In the genomic region with DNA sequence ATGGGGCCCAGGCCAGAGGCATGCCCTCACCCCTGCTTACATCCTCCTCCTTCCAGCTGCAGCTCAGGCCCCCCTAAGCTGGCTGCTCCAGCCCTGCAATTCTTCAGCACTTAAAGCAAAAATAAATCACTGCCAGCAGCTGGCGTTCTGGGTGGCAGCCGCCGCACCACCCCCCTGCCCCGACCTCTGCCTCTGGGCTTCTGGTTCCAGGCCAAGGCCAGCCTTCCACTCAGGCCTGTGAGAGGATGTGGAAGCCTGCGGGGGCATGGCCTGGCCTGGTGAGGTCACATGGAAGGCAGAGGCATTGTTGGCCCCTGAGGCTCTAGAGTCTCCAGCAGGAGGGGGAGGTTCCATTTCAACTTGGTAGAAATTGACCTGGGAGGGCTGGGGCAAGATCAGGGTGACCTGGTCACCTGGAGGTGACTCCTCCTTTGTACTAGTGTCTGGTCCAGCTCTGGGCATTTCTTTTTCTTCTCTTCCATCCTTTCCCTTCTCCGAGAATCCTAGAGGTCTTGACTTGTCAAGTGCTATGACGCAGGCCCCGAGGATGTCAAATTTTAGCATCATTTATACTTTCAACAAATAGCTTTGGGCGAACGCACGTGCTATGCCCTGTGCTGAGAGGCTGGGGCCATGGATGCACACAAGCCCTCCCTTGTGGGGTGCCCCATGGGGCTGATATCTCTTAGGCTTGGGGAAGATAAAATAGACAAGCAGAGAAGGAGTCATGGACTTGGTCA, we compare ENCODE assay signal across 11 mouse cellular contexts. TPM values are rescaled to one million over a fixed set of nuclear protein-coding genes. Genes with fewer than 3 reads are reported as not detected.
DNase-seq lines count a peak whose midpoint lies in the region; ATAC-seq and TF ChIP-seq lines count a peak whose summit lies in the region.
"Had no signal": no experiment of that assay in that cellular context is flagged by ENCODE, and none has a peak within 500 bp of the region (broad histone marks: within the 10 kb centered on the region; RNA-seq: fewer than 3 reads in every experiment).

No protein-coding gene starts in this region.

- H3K4me1 ChIP-seq in forebrain, embryonic 12.5 days = peaks cover 9% of the 10 kb centered on the region; the same call in 1 of the 2 replicates
- H3K4me1 ChIP-seq in forebrain, embryonic 15.5 days = no peaks in the 10 kb centered on the region
- peaks cover 53% of the 10 kb centered on the region for H3K4me1 ChIP-seq in heart, postnatal 0 days (ENCODE audit: control insufficient read depth, insufficient read depth)
- no peaks in the 10 kb centered on the region for H3K4me1 ChIP-seq in forebrain, embryonic 11.5 days (replicated peaks; ENCODE audit: control insufficient read depth, insufficient read depth, low read length)
- peaks cover 30% of the 10 kb centered on the region for H3K4me1 ChIP-seq in hindbrain, embryonic 14.5 days (replicated peaks; ENCODE audit: control insufficient read depth, insufficient read depth, low read length)

- no peaks in the 10 kb centered on the region for H3K36me3 ChIP-seq in forebrain, embryonic 12.5 days (replicated peaks)
- H3K36me3 ChIP-seq in forebrain, embryonic 15.5 days = no peaks in the 10 kb centered on the region
- H3K36me3 ChIP-seq in heart, postnatal 0 days (replicated peaks; ENCODE audit: control insufficient read depth, insufficient read depth, low read length) = no peaks in the 10 kb centered on the region
- no peaks in the 10 kb centered on the region for H3K36me3 ChIP-seq in forebrain, embryonic 11.5 days (ENCODE audit: control insufficient read depth, insufficient read depth, low read length)
- H3K36me3 ChIP-seq in hindbrain, embryonic 14.5 days (replicated peaks; ENCODE audit: control insufficient read depth, insufficient read depth) = no peaks in the 10 kb centered on the region
- H3K36me3 ChIP-seq: hindbrain, embryonic 13.5 days had no signal

- H3K9ac ChIP-seq in forebrain, embryonic 12.5 days = 0 out of 2 replicates have a peak overlapping the region, but pooled peaks have one; percentile 5
- no peak overlapping the region for H3K9ac ChIP-seq in forebrain, embryonic 15.5 days (replicated peaks)
- no peak overlapping the region for H3K9ac ChIP-seq in heart, postnatal 0 days (replicated peaks; ENCODE audit: low read depth, low read length)
- no peak overlapping the region for H3K9ac ChIP-seq in forebrain, embryonic 11.5 days (ENCODE audit: low read length)
- no peak overlapping the region for H3K9ac ChIP-seq in hindbrain, embryonic 14.5 days
- H3K9ac ChIP-seq: hindbrain, embryonic 13.5 days had no signal

- no peak overlapping the region for H3K27ac ChIP-seq in forebrain, embryonic 12.5 days
- no peak overlapping the region for H3K27ac ChIP-seq in forebrain, embryonic 15.5 days (replicated peaks)
- peak overlapping the region; percentile 71 for H3K27ac ChIP-seq in heart, postnatal 0 days (ENCODE audit: low read depth)
- H3K27ac ChIP-seq in forebrain, embryonic 11.5 days (ENCODE audit: low read depth, low read length) = no peak overlapping the region
- no peak overlapping the region for H3K27ac ChIP-seq in hindbrain, embryonic 14.5 days
- H3K27ac ChIP-seq: hindbrain, embryonic 13.5 days had no signal

- H3K4me3 ChIP-seq in forebrain, embryonic 12.5 days (replicated peaks) = no peak overlapping the region
- no peak overlapping the region for H3K4me3 ChIP-seq in forebrain, embryonic 15.5 days
- no peak overlapping the region for H3K4me3 ChIP-seq in heart, postnatal 0 days (ENCODE audit: low read depth, low read length)
- H3K4me3 ChIP-seq in forebrain, embryonic 11.5 days (ENCODE audit: low read depth, low read length) = no peak overlapping the region
- H3K4me3 ChIP-seq in hindbrain, embryonic 14.5 days (replicated peaks; ENCODE audit: low read length) = no peak overlapping the region
- H3K4me3 ChIP-seq: erythroblast, embryonic 14.5 days; hindbrain, embryonic 13.5 days had no signal

- TF ChIP-seq EP300 in heart, postnatal 0 days (IDR thresholded peaks at IDR 0.05; ENCODE audit: low read depth) = no peak

- WGBS in forebrain, embryonic 12.5 days = 75% methylated on average over 11 of the region's 11 CpGs
- WGBS in forebrain, embryonic 15.5 days = 82% methylated on average over 11 of the region's 11 CpGs
- 47% methylated on average over 11 of the region's 11 CpGs for WGBS in heart, postnatal 0 days
- 74% methylated on average over 11 of the region's 11 CpGs for WGBS in forebrain, embryonic 11.5 days
- WGBS in hindbrain, embryonic 14.5 days = 54% methylated on average over 11 of the region's 11 CpGs

- H3K27me3 ChIP-seq in forebrain, embryonic 12.5 days = peaks cover 29% of the 10 kb centered on the region
- H3K27me3 ChIP-seq in forebrain, embryonic 15.5 days = peaks cover 14% of the 10 kb centered on the region
- H3K27me3 ChIP-seq in heart, postnatal 0 days (ENCODE audit: control insufficient read depth, insufficient read depth, low read length) = peaks cover 10% of the 10 kb centered on the region
- peaks cover 15% of the 10 kb centered on the region for H3K27me3 ChIP-seq in forebrain, embryonic 11.5 days (ENCODE audit: control insufficient read depth, insufficient read depth, low read length)
- peaks cover 10% of the 10 kb centered on the region for H3K27me3 ChIP-seq in hindbrain, embryonic 14.5 days (ENCODE audit: control insufficient read depth, insufficient read depth, low read length)

- no peaks in the 10 kb centered on the region for H3K9me3 ChIP-seq in forebrain, embryonic 12.5 days
- H3K9me3 ChIP-seq in forebrain, embryonic 15.5 days = no peaks in the 10 kb centered on the region
- H3K9me3 ChIP-seq in heart, postnatal 0 days (replicated peaks; ENCODE audit: control insufficient read depth, low read length) = no peaks in the 10 kb centered on the region
- no peaks in the 10 kb centered on the region for H3K9me3 ChIP-seq in forebrain, embryonic 11.5 days (ENCODE audit: control insufficient read depth, low read length)
- no peaks in the 10 kb centered on the region for H3K9me3 ChIP-seq in hindbrain, embryonic 14.5 days (ENCODE audit: control insufficient read depth, low read length)
- H3K9me3 ChIP-seq: hindbrain, embryonic 13.5 days had no signal

- ATAC-seq in forebrain, embryonic 12.5 days (ENCODE audit: low FRiP score) = no peak
- no peak for ATAC-seq in forebrain, embryonic 15.5 days (replicated peaks)
- peak; percentile 52 for ATAC-seq in heart, postnatal 0 days (ENCODE audit: insufficient read depth, low read depth)
- ATAC-seq in forebrain, embryonic 11.5 days (replicated peaks; ENCODE audit: low FRiP score) = no peak
- no peak for ATAC-seq in hindbrain, embryonic 14.5 days (ENCODE audit: low FRiP score)

- H3K4me2 ChIP-seq in forebrain, embryonic 12.5 days = no peak overlapping the region
- H3K4me2 ChIP-seq in forebrain, embryonic 15.5 days (replicated peaks) = no peak overlapping the region
- no peak overlapping the region for H3K4me2 ChIP-seq in heart, postnatal 0 days (ENCODE audit: low read depth, low read length)
- H3K4me2 ChIP-seq in forebrain, embryonic 11.5 days (ENCODE audit: low read depth, low read length, severe bottlenecking) = no peak overlapping the region
- no peak overlapping the region for H3K4me2 ChIP-seq in hindbrain, embryonic 14.5 days (replicated peaks)
- H3K4me2 ChIP-seq: hindbrain, embryonic 13.5 days had no signal

- TF ChIP-seq CTCF in heart, postnatal 0 days (IDR thresholded peaks at IDR 0.05; ENCODE audit: low read depth) = no peak

- peak; percentile 54 to 60 for DNase-seq in cerebellum, adult 18-20 months
- peak; percentile 53 for DNase-seq in heart, postnatal 0 days (ENCODE audit: low spot score)
- peak; percentile 65 for DNase-seq in lung, postnatal 10 days
- DNase-seq in thymus, postnatal 10 days (ENCODE audit: low spot score in 2 of 2) = no peak
- DNase-seq in forebrain, embryonic 11.5 days (ENCODE audit: low spot score) = no peak
- no peak for DNase-seq in hindbrain, embryonic 14.5 days (ENCODE audit: low spot score)

RNA-seq across cellular contexts. Expression of a gene that starts 6.0 kb away (rescaled TPM):
- 0.22 and 0.42 TPM in 2 replicates for polyA plus RNA-seq in forebrain, embryonic 12.5 days (2016; fragmentation: Nextera tagmentation; extraction: Ambion mirVana)
- 1.6 TPM in 2 replicates for polyA plus RNA-seq in forebrain, embryonic 15.5 days (2015; fragmentation: Nextera tagmentation; extraction: Ambion mirVana)
- total RNA-seq in heart, postnatal 0 days (2014; rRNA removed; ENCODE audit: low replicate concordance) = 38.9 and 69.3 TPM in 2 replicates
- polyA plus RNA-seq in heart, postnatal 0 days (2015; fragmentation: Nextera tagmentation; extraction: Ambion mirVana) = 9.5 and 10.8 TPM in 2 replicates
- 0.16 TPM in 1 of 2 replicates, not detected in the other for polyA plus RNA-seq in forebrain, embryonic 11.5 days (2014; fragmentation: Nextera tagmentation; extraction: Ambion mirVana)
- 3.3 and 4.3 TPM in 2 replicates for polyA plus RNA-seq in hindbrain, embryonic 14.5 days (2014; fragmentation: Nextera tagmentation; extraction: Ambion mirVana)
- total RNA-seq: liver, adult 2 months had no signal
- polyA plus RNA-seq: liver, adult 2 months had no signal

Comparison
In these comparisons a context has a peak if more than half of its experiments do, and no peak if none do; other contexts are left out.
1. DNase-seq: peak in cerebellum, adult 18-20 months (2 of 2), heart, postnatal 0 days (single experiment) and lung, postnatal 10 days (single experiment); none in thymus, postnatal 10 days (0 of 2), forebrain, embryonic 11.5 days (single experiment) and hindbrain, embryonic 14.5 days (single experiment).